Mouse (Mus musculus) limb, embryonic 11.5 days (tissue): ENCODE data around the gene Tll2. TPM values are rescaled to one million over a fixed set of nuclear protein-coding genes. Genes with fewer than 3 reads are reported as not detected.

Experiments used
- ATAC-seq: fragments of 200-750 bp; cut with Nextera tagmentation; 2 replicates; pipeline ENCODE4 v1.8.0; 2017; ENCODE audit warnings: low read depth; ENCODE audit not compliant: insufficient number of reproducible peaks, low FRiP score, low TSS enrichment
- DNase-seq: peaks from one replicate; pipeline ENCODE4 v3.0.0-alpha.2; 2015; ENCODE audit warnings: low spot score
- H3K27ac ChIP-seq: fragments of 300-500 bp; sonication (generic); replicated peaks from 2 replicates; pipeline ENCODE4 v1.5.1; 2014; ENCODE audit warnings: low read depth, mild to moderate bottlenecking, low read length
- H3K27me3 ChIP-seq: fragments of 300-500 bp; sonication (generic); 2 replicates; pipeline ENCODE4 v1.6.1; 2014; ENCODE audit warnings: mild to moderate bottlenecking, low read length, mixed read lengths; ENCODE audit not compliant: control insufficient read depth, insufficient read depth
- H3K36me3 ChIP-seq: fragments of 300-500 bp; sonication (generic); 2 replicates; pipeline ENCODE4 v1.6.1; 2014; ENCODE audit warnings: mild to moderate bottlenecking, low read length, moderate library complexity, mixed read lengths; ENCODE audit not compliant: control insufficient read depth, insufficient read depth
- H3K4me1 ChIP-seq: fragments of 300-500 bp; sonication (generic); 2 replicates; pipeline ENCODE4 v1.6.1; 2014; ENCODE audit warnings: low read length, mixed read lengths; ENCODE audit not compliant: control insufficient read depth, insufficient read depth
- H3K4me2 ChIP-seq: fragments of 300-500 bp; sonication (generic); 2 replicates; pipeline ENCODE4 v1.6.1; 2014; ENCODE audit warnings: low read depth, mild to moderate bottlenecking, moderate library complexity; ENCODE audit not compliant: severe bottlenecking
- H3K4me3 ChIP-seq: fragments of 300-500 bp; sonication (generic); 2 replicates; pipeline ENCODE4 v1.5.1; 2014; ENCODE audit warnings: low read depth, low read length
- H3K9ac ChIP-seq: fragments of 300-500 bp; sonication (generic); 2 replicates; pipeline ENCODE4 v1.6.1; 2014; ENCODE audit warnings: mild to moderate bottlenecking, low read length
- H3K9me3 ChIP-seq: fragments of 300-500 bp; sonication (generic); 2 replicates; pipeline ENCODE4 v1.6.1; 2016; ENCODE audit warnings: low read length; ENCODE audit not compliant: control insufficient read depth
- WGBS: fragments of 180-500 bp; shearing (Covaris S2); extraction: QIAGEN DNeasy Blood & Tissue Kit; methylation state at CpG from one replicate; pipeline ENCODE4 v1.1.7; 2014; 5-methylcytosine and 5-hydroxymethylcytosine counted together
- polyA plus RNA-seq: library from polyadenylated mRNA; unstranded; fragments of >200 nt; fragmentation: Nextera tagmentation; extraction: Ambion mirVana; gene quantifications from 2 replicates; pipeline ENCODE4 v1.2.1, GENCODE M21; 2014

Tll2 gene
- polyA plus RNA-seq, 1 experiment from 2014 or later, result 0.07 TPM

GRCm38 (mm10) chr19:41047437-41048186 is 159.0 kb downstream of the Tll2 start:
- Histone ChIP-seq H3K4me1 (no peaks in the 10 kb centered on the region), H3K4me2 (no peak overlapping the region), H3K27me3 (no peaks in the 10 kb centered on the region), H3K9me3 (no peaks in the 10 kb centered on the region), H3K4me3 (no peak overlapping the region), H3K27ac (no peak overlapping the region), H3K36me3 (no peaks in the 10 kb centered on the region), H3K9ac (no peak overlapping the region)
- DNase-seq (no peak), ATAC-seq (no peak)
- 85% methylated on average over 9 of the region's 9 CpGs for WGBS

- no peaks in the 10 kb centered on the region for H3K36me3 ChIP-seq
- ATAC-seq (no peak), DNase-seq (no peak)
- H3K9me3 ChIP-seq, result no peaks in the 10 kb centered on the region
- WGBS, result 45% methylated on average over 10 of the region's 10 CpGs
- no peaks in the 10 kb centered on the region for H3K27me3 ChIP-seq
- no peak overlapping the region for H3K4me3 ChIP-seq
- H3K9ac ChIP-seq, result no peak overlapping the region
- H3K4me2 ChIP-seq, result no peak overlapping the region
- H3K27ac ChIP-seq, result no peak overlapping the region
- H3K4me1 ChIP-seq, result no peaks in the 10 kb centered on the region
Measured at GRCm38 (mm10) chr19:41045091-41045770, 161.4 kb downstream of the Tll2 start.

GRCm38 (mm10) chr19:41039110-41039509 is 167.5 kb downstream of the Tll2 start:
- no peak overlapping the region for H3K9ac ChIP-seq
- no peaks in the 10 kb centered on the region for H3K36me3 ChIP-seq
- DNase-seq (no peak), ATAC-seq (no peak)
- H3K27me3 ChIP-seq, result no peaks in the 10 kb centered on the region
- 83% methylated on average over 7 of the region's 7 CpGs for WGBS
- H3K4me1 ChIP-seq, result no peaks in the 10 kb centered on the region
- H3K27ac ChIP-seq, result no peak overlapping the region
- no peak overlapping the region for H3K4me3 ChIP-seq
- H3K9me3 ChIP-seq, result no peaks in the 10 kb centered on the region
- H3K4me2 ChIP-seq, result no peak overlapping the region

- no peak for DNase-seq
- H3K9me3 ChIP-seq, result no peaks in the 10 kb centered on the region
- H3K4me3 ChIP-seq, result no peak overlapping the region
- no peak overlapping the region for H3K4me2 ChIP-seq
- H3K27me3 ChIP-seq, result no peaks in the 10 kb centered on the region
- no peaks in the 10 kb centered on the region for H3K36me3 ChIP-seq
- H3K9ac ChIP-seq, result no peak overlapping the region
- no peak for ATAC-seq
- WGBS, result 86% methylated on average over 4 of the region's 4 CpGs
- H3K27ac ChIP-seq, result no peak overlapping the region
- no peaks in the 10 kb centered on the region for H3K4me1 ChIP-seq
Measured at GRCm38 (mm10) chr19:41035809-41036551, 170.7 kb downstream of the Tll2 start.

Other genes starting within 250 kb of the Tll2 start
- 0.97 and 1.5 TPM in 2 replicates for gene Blnk, start 212.3 kb downstream of the Tll2 start, polyA plus RNA-seq
- not detected in 2 replicates for gene Dntt, start 177.6 kb downstream of the Tll2 start, polyA plus RNA-seq
- gene Opalin, start 129.7 kb downstream of the Tll2 start, polyA plus RNA-seq, result not detected in 2 replicates
- gene Tm9sf3, start 57.2 kb upstream of the Tll2 start, polyA plus RNA-seq, result 132 and 139 TPM in 2 replicates
- 0.65 and 1.8 TPM in 2 replicates for gene Pik3ap1, start 178.3 kb upstream of the Tll2 start, polyA plus RNA-seq